Mouse (Mus musculus) liver, adult 2 months (tissue): ENCODE results near the gene Bcs1l. TPM values are rescaled to one million over a fixed set of nuclear protein-coding genes. Genes with fewer than 3 reads are reported as not detected.

ENCODE experiments used
- DNase-seq: peaks from one replicate; pipeline ENCODE4 v3.0.0-alpha.2; 2011; ENCODE audit warnings: low read depth, low spot score; ENCODE audit errors: extremely low read depth
- H3K27ac ChIP-seq: fragments of 200-500 bp; replicated peaks from 2 replicates; pipeline ENCODE4 v1.5.1; 2012; ENCODE audit warnings: low read depth, mild to moderate bottlenecking, control low read depth, inconsistent platforms, low read length; ENCODE audit not compliant: insufficient read depth
- H3K27me3 ChIP-seq: fragments of 200-500 bp; 2 replicates; pipeline ENCODE4 v1.6.1; 2012; ENCODE audit warnings: mild to moderate bottlenecking, moderate library complexity, low read length, inconsistent platforms; ENCODE audit not compliant: control insufficient read depth, insufficient read depth
- H3K36me3 ChIP-seq: fragments of 200-500 bp; 2 replicates; pipeline ENCODE4 v1.6.1; 2012; ENCODE audit warnings: low read length, inconsistent platforms; ENCODE audit not compliant: control insufficient read depth, insufficient read depth
- H3K4me1 ChIP-seq: fragments of 200-500 bp; 2 replicates; pipeline ENCODE4 v1.6.1; 2011; ENCODE audit warnings: low read length; ENCODE audit not compliant: control insufficient read depth, insufficient read depth
- H3K4me3 ChIP-seq: fragments of 200-500 bp; 2 replicates; pipeline ENCODE4 v1.5.1; 2011; ENCODE audit warnings: low read depth, mild to moderate bottlenecking, control low read depth, low read length, moderate library complexity; ENCODE audit not compliant: insufficient read depth
- H3K79me2 ChIP-seq: fragments of 200-500 bp; 2 replicates; pipeline ENCODE4 v1.6.1; 2012; ENCODE audit warnings: inconsistent platforms, mild to moderate bottlenecking, low read length, moderate library complexity; ENCODE audit not compliant: control insufficient read depth, insufficient read depth
- H3K9ac ChIP-seq: fragments of 200-500 bp; 2 replicates; pipeline ENCODE4 v1.6.1; 2012; ENCODE audit warnings: low read depth, mild to moderate bottlenecking, control low read depth, inconsistent platforms, low read length
- CTCF ChIP-seq: fragments of 200-500 bp; IDR thresholded peaks from 2 replicates; pipeline ENCODE4 v1.5.1; 2011; ENCODE audit warnings: low read depth, low read length, control low read depth
- POLR2A ChIP-seq: fragments of 200-500 bp; IDR thresholded peaks from 2 replicates; pipeline ENCODE4 v1.6.1; 2011; ENCODE audit warnings: low read length, control low read depth; ENCODE audit not compliant: insufficient read depth; ENCODE audit errors: extremely low read depth
- WGBS: fragments of 180-500 bp; shearing (Covaris S2); methylation state at CpG from one replicate; pipeline ENCODE4 v1.1.7; 2018; 5-methylcytosine and 5-hydroxymethylcytosine counted together
- polyA plus RNA-seq: library from polyadenylated mRNA; depleted of rRNA; stranded (reverse); fragments of >200 nt; gene quantifications from 2 replicates; pipeline ENCODE4 v1.2.3, GENCODE M21; 2012
- total RNA-seq: library from RNA; depleted of rRNA; stranded (reverse); fragments of >200 nt; gene quantifications from 2 replicates; pipeline ENCODE4 v1.2.3, GENCODE M21; 2014

Bcs1l gene
- total and polyA plus RNA-seq, 2 experiments = 12.4 to 17.8 TPM

DNA sequence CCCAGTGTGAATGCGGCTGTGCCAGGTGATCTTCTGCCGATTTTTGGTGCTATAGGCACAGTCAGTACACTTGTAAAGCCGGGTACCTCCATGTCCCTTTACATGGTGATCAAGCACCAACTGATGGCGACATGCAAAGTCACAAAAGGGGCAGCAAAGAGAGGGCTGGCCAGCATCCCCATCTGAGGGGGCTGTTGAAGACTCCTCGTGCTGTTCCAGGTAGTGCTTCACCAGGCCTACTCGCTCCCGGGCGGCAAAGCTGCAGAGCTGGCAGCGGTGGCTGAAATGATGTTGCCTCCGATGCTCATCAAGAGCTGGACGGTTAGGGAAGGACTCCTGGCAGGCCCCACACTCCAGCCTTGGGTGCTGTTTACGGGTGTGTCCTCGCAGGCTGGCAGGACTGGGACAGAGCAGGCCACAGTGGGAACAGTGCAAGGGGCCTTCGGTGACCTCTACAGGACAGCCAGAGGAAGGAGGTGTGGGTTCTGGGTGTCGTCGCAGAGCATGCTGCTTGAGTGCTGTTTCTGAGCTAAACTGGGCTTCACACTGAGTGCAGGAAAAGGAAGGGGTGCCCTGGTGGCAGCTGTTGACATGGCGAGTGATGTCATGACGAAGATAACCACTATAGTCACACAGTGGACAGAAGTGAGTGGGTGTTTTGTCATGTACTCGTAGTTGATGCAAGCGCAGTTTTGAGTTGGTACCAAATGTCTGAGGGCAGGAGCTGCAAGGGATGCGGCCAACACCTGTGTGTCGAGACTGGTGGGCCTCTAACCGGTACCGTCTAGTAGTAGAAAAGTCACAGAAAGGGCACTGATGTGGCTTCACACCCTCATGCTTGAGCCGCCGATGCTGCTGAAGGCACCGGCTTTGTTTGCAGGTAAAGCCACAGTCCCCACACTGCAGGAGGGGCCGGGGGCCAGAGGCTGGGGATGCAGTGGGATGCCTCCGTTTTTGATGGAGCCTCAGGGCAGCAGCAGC is 18.1 kb upstream of the Bcs1l start:
- TF ChIP-seq CTCF (0 out of 2 replicates have a peak, but pooled peaks have one; percentile 7), POLR2A (no peak)
- Histone ChIP-seq H3K36me3 (peaks cover 49% of the 10 kb centered on the region), H3K4me1 (no peaks in the 10 kb centered on the region), H3K27me3 (no peaks in the 10 kb centered on the region), H3K79me2 (peaks cover 2% of the 10 kb centered on the region; the same call in 1 of the 2 replicates), H3K9ac (no peak overlapping the region), H3K4me3 (no peak overlapping the region), H3K27ac (no peak overlapping the region)
- no peak for DNase-seq
- WGBS = 92% methylated on average over 29 of the region's 29 CpGs

DNA sequence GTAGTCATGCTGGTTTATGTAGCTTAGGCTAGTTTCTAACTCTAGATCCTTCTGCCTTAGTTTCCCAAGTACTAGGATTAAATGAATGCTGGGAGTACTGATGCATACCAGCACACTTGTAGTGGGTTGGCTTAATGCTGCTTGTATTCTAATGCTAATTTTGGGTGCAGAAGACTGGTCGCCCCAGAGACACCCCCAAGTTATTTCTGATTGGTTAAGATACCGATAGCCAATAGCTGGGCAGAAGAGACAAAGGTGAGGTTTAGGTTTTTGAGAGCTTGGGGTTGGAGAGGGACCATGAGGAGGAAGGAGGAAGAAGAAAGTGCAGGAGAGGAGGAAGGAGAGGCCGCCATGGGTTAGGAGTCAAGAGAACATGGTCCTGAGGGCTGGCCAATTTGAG is 5.5 kb upstream of the Bcs1l start:
- DNase-seq = no peak
- Histone ChIP-seq H3K9ac (no peak overlapping the region), H3K4me1 (no peaks in the 10 kb centered on the region), H3K27ac (no peak overlapping the region), H3K27me3 (no peaks in the 10 kb centered on the region), H3K36me3 (peaks cover 24% of the 10 kb centered on the region), H3K79me2 (no peaks in the 10 kb centered on the region; the same call in 1 of the 2 replicates), H3K4me3 (no peak overlapping the region)
- 91% methylated on average over 3 of the region's 3 CpGs for WGBS
- TF ChIP-seq POLR2A (no peak), CTCF (no peak)

GRCm38 (mm10) chr1:74584616-74585398 is 3.3 kb upstream of the Bcs1l start:
- no peak overlapping the region for H3K27ac ChIP-seq
- H3K4me1 ChIP-seq = peaks cover 5% of the 10 kb centered on the region
- H3K9ac ChIP-seq = no peak overlapping the region
- TF ChIP-seq CTCF = no peak
- TF ChIP-seq POLR2A = no peak
- peaks cover 15% of the 10 kb centered on the region for H3K36me3 ChIP-seq
- H3K4me3 ChIP-seq = no peak overlapping the region
- H3K79me2 ChIP-seq = no peaks in the 10 kb centered on the region; the same call in 1 of the 2 replicates
- 95% methylated on average over 3 of the region's 3 CpGs for WGBS
- no peak for DNase-seq
- H3K27me3 ChIP-seq = no peaks in the 10 kb centered on the region

DNA sequence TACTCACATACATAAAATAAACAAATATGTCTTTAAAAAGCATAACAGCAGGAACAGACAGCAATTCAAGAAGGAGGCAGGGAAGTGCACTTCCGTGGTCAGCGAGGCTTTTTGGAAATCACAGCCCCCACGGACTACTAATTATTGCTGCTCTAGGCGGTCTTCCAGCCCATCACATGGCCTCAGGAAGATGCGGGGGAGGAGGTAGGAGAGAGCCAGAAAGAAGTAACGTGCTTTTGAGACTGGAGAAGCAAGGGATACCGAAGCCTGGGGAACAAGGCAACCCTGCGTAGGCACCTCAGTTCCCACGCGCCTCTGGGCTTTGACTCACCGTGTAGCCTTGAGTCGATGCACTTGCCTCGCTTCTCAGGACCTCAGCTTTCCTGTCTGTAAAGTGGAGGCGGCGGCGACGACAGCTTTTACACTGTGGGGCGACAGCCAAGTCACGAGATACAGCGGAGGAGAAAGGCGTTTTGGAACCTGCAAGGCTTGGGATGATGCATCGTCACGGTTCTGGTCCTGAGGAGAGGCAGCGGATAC is 786 bp upstream of the Bcs1l start:
- DNase-seq = no peak
- WGBS = under 1% methylated on average over 24 of the region's 24 CpGs
- H3K4me3 ChIP-seq = peak overlapping the region; percentile 77

GRCm38 (mm10) chr1:74594434-74594833 is 6.3 kb downstream of the Bcs1l start:
- H3K79me2 ChIP-seq = no peaks in the 10 kb centered on the region
- no peaks in the 10 kb centered on the region for H3K4me1 ChIP-seq
- H3K4me3 ChIP-seq = no peak overlapping the region
- no peak for DNase-seq
- 66% methylated on average over 8 of the region's 8 CpGs for WGBS
- TF ChIP-seq POLR2A = no peak
- no peak for TF ChIP-seq CTCF
- H3K36me3 ChIP-seq = peaks cover 30% of the 10 kb centered on the region
- no peak overlapping the region; the same call in 1 of the 2 replicates for H3K27ac ChIP-seq
- H3K9ac ChIP-seq = no peak overlapping the region
- H3K27me3 ChIP-seq = no peaks in the 10 kb centered on the region

More for the DNA sequence above, 786 bp upstream of the Bcs1l start:
- Histone ChIP-seq H3K27ac (peak overlapping the region; percentile 46), H3K9ac (peak overlapping the region; percentile 57), H3K4me1 (peaks cover 5% of the 10 kb centered on the region), H3K79me2 (no peaks in the 10 kb centered on the region; the same call in 1 of the 2 replicates), H3K36me3 (peaks cover 13% of the 10 kb centered on the region), H3K27me3 (no peaks in the 10 kb centered on the region)
- TF ChIP-seq CTCF (no peak), POLR2A (no peak)
